Mouse (Mus musculus) cerebellum, adult 2 months (tissue): ENCODE data around the gene Abcc2. TPM values are rescaled to one million over a fixed set of nuclear protein-coding genes. Genes with fewer than 3 reads are reported as not detected.

Source experiments
- DNase-seq, 2 experiments: peaks; one replicate each; pipeline ENCODE4 v3.0.0; 2021
- H3K27ac ChIP-seq: fragments of 200-500 bp; 2 replicates; pipeline ENCODE4 v1.5.1; 2012; ENCODE audit warnings: low read length, control low read depth, inconsistent platforms; ENCODE audit not compliant: insufficient read depth
- H3K27me3 ChIP-seq: fragments of 200-500 bp; 2 replicates; pipeline ENCODE4 v1.6.1; 2012; ENCODE audit warnings: inconsistent platforms, mild to moderate bottlenecking, low read length, moderate library complexity; ENCODE audit not compliant: control insufficient read depth, insufficient read depth
- H3K4me1 ChIP-seq: fragments of 200-500 bp; 2 replicates; pipeline ENCODE4 v1.6.1; 2011; ENCODE audit warnings: low read length; ENCODE audit not compliant: control insufficient read depth, insufficient read depth
- H3K4me3 ChIP-seq: fragments of 200-500 bp; replicated peaks from 2 replicates; pipeline ENCODE3; 2011; ENCODE audit warnings: mild to moderate bottlenecking, low read depth, low read length, control low read depth; ENCODE audit not compliant: insufficient read depth
- CTCF ChIP-seq: fragments of 200-500 bp; IDR thresholded peaks from 2 replicates; pipeline ENCODE4 v1.5.1; 2011; ENCODE audit warnings: low read depth, mild to moderate bottlenecking, control low read depth, low read length, moderate library complexity, borderline replicate concordance; ENCODE audit not compliant: insufficient read depth
- POLR2A ChIP-seq: fragments of 200-500 bp; IDR thresholded peaks from 2 replicates; pipeline ENCODE4 v1.6.1; 2011; ENCODE audit warnings: low read length, control low read depth, borderline replicate concordance; ENCODE audit not compliant: insufficient read depth
- WGBS: fragments of 180-500 bp; shearing (Covaris S2); methylation state at CpG from one replicate; pipeline ENCODE4 v1.1.7; 2018; 5-methylcytosine and 5-hydroxymethylcytosine counted together
- polyA plus RNA-seq: library from polyadenylated mRNA; depleted of rRNA; stranded (reverse); fragments of >200 nt; gene quantifications from 2 replicates; pipeline ENCODE4 v1.2.3, GENCODE M21; 2012; rRNA removed

The Abcc2 gene
- polyA plus RNA-seq, 1 experiment, result 0.05 TPM

DNA sequence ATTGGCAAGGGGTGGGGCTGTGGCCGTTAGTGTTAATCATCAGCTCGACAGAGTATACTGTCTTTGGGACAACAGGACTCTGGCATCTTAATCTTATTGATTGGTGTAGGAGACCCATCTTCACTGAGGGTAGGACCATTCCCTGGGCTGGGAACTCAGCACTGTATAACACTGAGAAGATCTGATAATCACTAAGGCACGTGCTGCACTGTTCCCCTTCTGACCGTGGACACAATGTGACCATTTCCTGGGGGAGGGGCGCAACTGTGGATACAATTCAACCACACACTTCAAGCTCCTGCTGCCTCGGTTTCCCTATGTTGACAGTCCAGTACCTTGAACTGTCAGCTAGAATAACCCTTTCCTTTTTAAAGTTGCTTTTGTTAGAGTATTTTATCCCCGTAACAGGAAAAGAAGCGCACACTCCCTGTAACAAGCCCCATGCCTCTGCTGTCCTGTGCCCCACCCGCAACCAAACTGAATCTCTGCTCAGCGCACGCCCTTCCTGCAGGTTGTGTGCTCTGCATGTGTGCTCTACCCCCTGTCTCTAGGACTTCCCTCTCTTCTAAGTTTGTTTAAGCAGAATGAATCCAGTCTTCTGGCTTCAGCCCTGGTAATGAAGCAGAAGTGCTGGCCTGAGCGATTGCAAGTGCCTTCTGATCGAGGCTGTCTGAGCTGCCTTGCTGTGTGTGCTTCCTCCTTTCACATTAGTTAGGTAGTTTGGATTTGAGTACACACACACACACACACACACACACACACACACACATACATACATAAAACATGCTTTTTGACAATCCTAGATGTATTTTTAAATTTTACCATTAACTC is 102.9 kb downstream of the Abcc2 start:
- no peak for DNase-seq
- no peak overlapping the region for H3K4me3 ChIP-seq
- 80% methylated on average over 13 of the region's 13 CpGs for WGBS
- TF ChIP-seq CTCF (no peak), POLR2A (no peak)
- H3K27me3 ChIP-seq, result no peaks in the 10 kb centered on the region
- H3K27ac ChIP-seq, result no peak overlapping the region
- no peaks in the 10 kb centered on the region for H3K4me1 ChIP-seq

DNA sequence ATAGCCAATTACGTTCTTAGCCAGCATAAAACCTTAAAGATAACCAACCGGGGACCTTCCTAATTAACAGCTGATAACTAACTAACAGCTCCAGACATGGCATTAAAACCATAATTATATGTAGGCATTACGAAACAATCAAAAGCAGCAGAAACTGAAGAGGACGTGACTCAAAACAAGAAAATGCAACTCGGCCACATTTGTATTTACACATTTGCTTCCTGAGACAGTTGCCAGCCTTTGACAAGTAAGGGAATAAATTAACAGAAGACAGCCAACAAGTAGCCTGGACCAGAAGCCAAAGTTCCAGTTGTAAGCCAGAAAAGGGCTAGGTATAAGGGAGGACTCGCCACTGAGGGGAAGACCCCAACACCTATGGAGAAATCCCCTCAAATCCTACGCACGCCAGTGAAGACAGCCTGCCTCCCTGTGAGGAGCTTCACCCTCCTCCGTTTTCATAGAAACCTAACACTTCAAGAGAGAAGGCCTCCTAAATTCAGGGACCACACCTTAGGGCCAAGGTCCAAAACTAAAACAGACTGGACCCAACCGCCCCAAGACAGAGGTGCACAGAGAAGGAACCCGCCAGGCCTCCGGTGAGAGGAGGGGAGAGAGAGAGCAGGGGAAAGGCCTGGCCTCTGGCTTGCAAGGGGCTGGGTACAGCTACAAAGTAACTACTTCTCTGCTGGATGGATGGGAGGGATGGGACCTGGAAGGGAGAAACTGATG is 104.5 kb downstream of the Abcc2 start:
- no peak for TF ChIP-seq POLR2A
- no peak for TF ChIP-seq CTCF

DNA sequence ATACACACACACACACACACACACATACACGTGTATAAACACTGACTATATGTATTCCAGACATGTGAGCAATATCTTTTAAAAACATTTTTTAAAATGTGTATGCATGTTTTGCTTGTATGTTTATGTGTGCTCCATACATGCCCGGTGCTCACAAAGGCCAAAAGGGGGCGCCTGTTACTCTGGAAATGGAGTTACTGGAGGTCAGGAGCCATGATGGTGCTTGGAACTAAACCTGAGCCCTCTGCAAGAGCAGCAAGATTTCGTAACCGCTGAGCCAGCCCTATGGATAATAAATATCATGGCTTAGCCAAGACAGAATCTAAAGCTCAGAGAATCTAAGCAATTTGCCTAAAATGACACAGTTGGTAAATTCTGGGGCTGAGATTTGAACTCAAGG is 105.2 kb downstream of the Abcc2 start:
- H3K4me3 ChIP-seq, result no peak overlapping the region
- H3K4me1 ChIP-seq, result no peaks in the 10 kb centered on the region
- H3K27ac ChIP-seq, result no peak overlapping the region
- no peaks in the 10 kb centered on the region for H3K27me3 ChIP-seq
- 83% methylated on average over 5 of the region's 5 CpGs for WGBS
- TF ChIP-seq POLR2A (no peak), CTCF (no peak)
- DNase-seq, result no peak

More for the DNA sequence above, 104.5 kb downstream of the Abcc2 start:
- no peak for DNase-seq
- no peak overlapping the region for H3K27ac ChIP-seq
- no peaks in the 10 kb centered on the region for H3K27me3 ChIP-seq
- H3K4me3 ChIP-seq, result no peak overlapping the region
- no peaks in the 10 kb centered on the region for H3K4me1 ChIP-seq
- WGBS, result 88% methylated on average over 12 of the region's 12 CpGs

DNA sequence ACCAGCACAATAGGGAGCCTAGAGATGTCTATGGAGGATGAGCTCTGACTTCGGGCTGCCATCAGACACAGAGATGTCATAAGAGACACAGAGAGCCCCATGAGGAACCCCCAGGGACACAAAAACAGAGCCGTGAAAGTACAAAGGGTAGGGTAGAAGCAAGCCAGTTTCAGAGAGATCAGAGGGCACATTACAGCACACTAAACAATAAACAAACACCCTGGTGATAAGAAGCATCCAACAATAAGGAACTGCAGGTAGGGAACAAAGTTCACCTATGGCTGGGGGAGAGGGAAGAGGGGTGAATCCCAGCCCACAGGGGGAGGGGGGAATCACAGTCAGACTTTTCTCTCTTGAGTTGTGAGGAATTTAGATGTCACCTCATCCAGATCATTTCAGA is 105.7 kb downstream of the Abcc2 start:
- no peak overlapping the region for H3K27ac ChIP-seq
- no peaks in the 10 kb centered on the region for H3K4me1 ChIP-seq
- WGBS, result 34% methylated on average over 2 of the region's 2 CpGs
- no peak for TF ChIP-seq CTCF
- TF ChIP-seq POLR2A, result no peak
- no peak for DNase-seq
- no peak overlapping the region for H3K4me3 ChIP-seq
- no peaks in the 10 kb centered on the region for H3K27me3 ChIP-seq

Other genes starting within 250 kb of the Abcc2 start
- not detected in 2 replicates for gene Nkx2-3, start 169.9 kb upstream of the Abcc2 start, polyA plus RNA-seq
- 109 and 110 TPM in 2 replicates for gene Slc25a28, start 107.3 kb upstream of the Abcc2 start, polyA plus RNA-seq
- 10.8 and 11.7 TPM in 2 replicates for gene Entpd7, start 92.5 kb upstream of the Abcc2 start, polyA plus RNA-seq
- 9.1 and 9.3 TPM in 2 replicates for gene Cutc, start 29.2 kb upstream of the Abcc2 start, polyA plus RNA-seq
- 19.1 and 20.2 TPM in 2 replicates for gene Cox15, start 29.2 kb upstream of the Abcc2 start, polyA plus RNA-seq
- 13.3 and 14.4 TPM in 2 replicates for gene Dnmbp, start 158.0 kb downstream of the Abcc2 start, polyA plus RNA-seq
- 0.16 and 0.36 TPM in 2 replicates for gene Cpn1, start 204.4 kb downstream of the Abcc2 start, polyA plus RNA-seq
- not detected in 2 replicates for gene Cyp2c23, start 247.0 kb downstream of the Abcc2 start, polyA plus RNA-seq